Mouse (Mus musculus) layer of hippocampus, postnatal 10 days (tissue): Measurements from ENCODE around the gene Theg. TPM values are rescaled to one million over a fixed set of nuclear protein-coding genes. Genes with fewer than 3 reads are reported as not detected.

Experiments used
- DNase-seq, 2 experiments: peaks; one replicate each; pipeline ENCODE4 v3.0.0; 2021; ENCODE audit warnings: low spot score in 2 of 2
- total RNA-seq, 2 experiments: library from RNA; stranded (reverse); gene quantifications; 2 replicates each; pipeline ENCODE4 v1.2.3; 2021

Gene Theg
- total RNA-seq, 2 experiments from 2014 or later: not detected

DNA sequence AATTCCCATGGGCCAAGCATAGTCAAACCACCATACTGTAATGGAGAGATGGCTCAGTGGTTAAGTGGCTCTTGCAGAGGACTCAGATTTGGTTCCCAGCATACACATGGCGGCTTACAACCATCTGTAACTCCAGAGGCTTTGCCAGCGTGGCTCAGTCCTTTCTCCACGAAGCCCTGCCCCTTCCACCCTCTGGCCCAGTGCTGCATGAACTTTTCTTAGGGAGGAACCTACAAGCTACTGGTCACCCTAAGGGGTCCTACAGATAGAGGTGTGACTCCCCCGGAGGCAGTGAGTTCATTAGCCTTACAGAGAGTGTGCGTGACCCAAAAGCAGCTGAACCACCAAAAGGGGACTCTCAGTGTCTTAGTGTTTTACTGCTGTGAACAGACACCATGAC, 30.2 kb downstream of the Theg start:
- DNase-seq: peak in 1 of 2 experiments; percentile 7

- no peak for DNase-seq
Measured at GRCm38 (mm10) chr10:79555238-79555724, 31.9 kb downstream of the Theg start.

GRCm38 (mm10) chr10:79554330-79555237, 32.5 kb downstream of the Theg start, which contains the start of gene Mier2:
TSS of gene Mier2 (minus strand) at chr10:79555199.
- peak; percentile 78 to 87 for DNase-seq

DNA sequence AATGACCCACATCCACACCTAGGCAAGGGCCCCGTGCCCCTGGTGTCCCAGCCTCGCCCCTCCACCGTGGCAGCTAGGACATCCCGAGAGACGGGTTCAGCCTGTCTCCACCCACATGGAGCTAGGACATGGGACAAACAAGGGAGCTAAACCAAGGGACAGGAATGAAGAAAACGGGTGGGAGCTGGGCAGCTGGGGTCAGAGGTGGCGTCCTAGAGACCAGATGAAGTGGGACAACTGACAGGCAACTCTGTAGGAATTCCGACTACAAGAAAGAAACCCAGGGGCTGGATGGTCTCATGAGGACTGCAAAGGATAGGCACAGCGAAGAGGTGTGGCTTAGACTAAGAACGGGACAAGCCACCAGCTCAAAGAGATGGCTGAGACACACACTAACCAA, 33.4 kb downstream of the Theg start:
- no peak for DNase-seq

DNA sequence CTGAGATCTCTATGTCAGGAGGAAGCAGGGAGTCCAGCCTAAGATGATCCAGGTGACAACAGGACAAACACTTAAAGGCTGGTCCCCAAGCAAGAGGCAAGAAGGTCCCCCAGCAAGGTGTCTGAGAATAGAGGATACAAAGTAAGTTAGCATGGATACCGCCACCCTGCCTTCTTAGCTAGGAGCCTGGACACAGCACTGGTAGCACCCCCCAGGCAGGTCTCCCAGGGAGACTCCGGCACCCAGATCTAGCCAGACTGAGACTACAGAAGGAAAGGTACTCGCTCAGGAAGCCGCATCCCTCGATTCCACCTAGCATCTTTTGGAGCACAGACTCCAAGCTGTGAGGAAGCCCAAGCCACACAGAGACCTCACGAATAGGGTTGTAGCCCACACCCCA, 34.0 kb downstream of the Theg start:
- peak in 1 of 2 experiments; percentile 8 for DNase-seq

- peak in 1 of 2 experiments; percentile 9 for DNase-seq
Measured at GRCm38 (mm10) chr10:79552531-79552930, 34.6 kb downstream of the Theg start.

- peak in 1 of 2 experiments; percentile 8 for DNase-seq
Measured at GRCm38 (mm10) chr10:79550366-79550765, 36.8 kb downstream of the Theg start.

GRCm38 (mm10) chr10:79548971-79549723, 38.0 kb downstream of the Theg start:
- peak in 1 of 2 experiments; percentile 7 for DNase-seq

GRCm38 (mm10) chr10:79548546-79548945, 38.6 kb downstream of the Theg start:
- DNase-seq: peak in 1 of 2 experiments; percentile 6

DNA sequence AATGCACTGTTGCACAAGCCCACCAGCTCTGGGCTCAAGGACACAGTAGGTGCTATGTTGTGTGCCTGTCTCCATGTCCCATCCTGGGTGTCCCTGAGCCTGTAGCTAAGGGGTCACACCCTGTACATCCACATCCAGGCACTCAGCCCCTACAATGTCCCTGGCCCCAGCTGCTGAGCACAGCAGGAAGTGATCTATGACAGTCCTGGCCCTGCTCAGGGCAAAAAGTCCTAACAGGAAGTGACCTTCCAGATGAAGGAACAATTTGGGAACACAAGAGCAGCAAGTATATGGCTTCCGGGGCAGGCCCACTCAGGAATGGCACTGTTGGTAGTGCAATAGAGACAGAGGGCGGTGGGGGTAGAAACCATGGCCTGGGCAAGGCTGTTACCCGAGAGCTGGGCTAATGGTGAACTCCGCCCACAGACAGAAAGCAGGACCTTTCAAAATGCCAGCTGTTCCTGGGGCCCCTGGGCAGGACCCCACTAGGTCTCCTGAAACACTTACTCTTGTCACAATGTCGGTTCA, 39.9 kb downstream of the Theg start:
- DNase-seq: peak in 1 of 2 experiments; percentile 4

- peak in 1 of 2 experiments; percentile 2 for DNase-seq
Measured at GRCm38 (mm10) chr10:79546483-79546882, 40.6 kb downstream of the Theg start.

GRCm38 (mm10) chr10:79545891-79546290, 41.2 kb downstream of the Theg start:
- no peak for DNase-seq

GRCm38 (mm10) chr10:79544631-79545030, 42.5 kb downstream of the Theg start:
- peak in 1 of 2 experiments; percentile 7 for DNase-seq

- peak in 1 of 2 experiments; percentile 7 for DNase-seq
Measured at GRCm38 (mm10) chr10:79543884-79544597, 43.1 kb downstream of the Theg start.

GRCm38 (mm10) chr10:79542171-79542570, 45.0 kb downstream of the Theg start:
- peak in 1 of 2 experiments; percentile 4 for DNase-seq

- peak; percentile 7 to 16 for DNase-seq
Measured at GRCm38 (mm10) chr10:79541522-79541921, 45.6 kb downstream of the Theg start.

DNA sequence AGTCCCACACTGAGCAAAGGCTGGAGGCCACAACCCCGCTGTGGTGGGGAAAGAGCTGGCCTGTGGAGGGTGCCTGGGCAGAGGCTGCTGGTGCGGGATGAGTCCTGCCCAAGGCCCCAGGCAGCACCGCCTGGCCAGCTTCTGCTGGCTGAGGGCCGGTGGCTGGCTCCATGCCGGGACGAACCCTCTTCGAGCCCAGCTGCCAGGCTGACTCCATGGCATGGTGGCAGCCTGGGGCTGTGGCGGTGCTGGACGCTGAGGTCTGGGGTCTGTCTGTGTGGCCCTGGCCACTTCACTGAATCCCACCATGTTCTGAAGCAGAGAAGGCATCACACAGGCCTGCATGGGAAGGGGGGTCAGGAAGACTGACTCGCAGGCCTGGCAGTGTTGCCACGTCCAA, 46.4 kb downstream of the Theg start:
- DNase-seq: peak in 1 of 2 experiments; percentile 20

DNA sequence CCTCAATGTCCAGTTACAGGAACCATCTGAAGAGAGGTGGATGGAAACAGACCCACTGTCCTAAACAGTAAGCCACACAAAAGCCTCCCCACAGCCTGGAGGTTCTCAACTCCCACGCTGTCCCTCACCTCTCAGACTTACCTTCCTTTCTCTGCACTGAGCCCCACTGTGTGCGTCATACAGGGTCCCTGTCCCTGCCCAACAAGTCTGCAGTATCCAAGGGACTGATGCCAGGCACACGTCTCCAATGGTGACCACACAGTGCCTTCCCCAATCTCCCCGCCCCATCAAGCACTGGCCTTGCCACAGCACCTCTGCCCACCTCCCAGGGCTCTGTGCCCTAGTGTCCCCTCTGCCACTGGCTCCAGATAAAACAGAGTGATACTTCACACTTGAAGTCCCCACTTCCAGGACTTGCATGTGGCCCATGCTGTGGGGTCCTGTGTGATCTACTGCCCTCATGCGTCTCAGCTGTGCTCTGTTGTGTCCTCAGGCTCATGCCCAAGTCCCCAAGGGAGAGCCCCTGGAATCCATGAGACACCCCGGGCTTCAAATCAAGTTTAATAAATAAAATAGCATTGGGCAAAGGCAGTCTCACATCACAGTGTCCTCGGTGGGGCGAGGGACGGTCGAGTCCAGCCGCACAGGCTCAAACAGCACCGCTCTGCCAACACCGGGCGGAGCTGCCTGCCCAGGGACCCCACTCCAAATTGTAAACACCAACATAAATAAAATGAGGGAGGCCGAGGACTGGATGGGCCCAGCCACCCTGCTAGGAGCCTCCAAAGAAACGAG, 47.2 kb downstream of the Theg start:
- DNase-seq: peak; percentile 5 to 13

- DNase-seq: peak; percentile 3 to 12
Measured at GRCm38 (mm10) chr10:79538873-79539272, 48.3 kb downstream of the Theg start.

DNA sequence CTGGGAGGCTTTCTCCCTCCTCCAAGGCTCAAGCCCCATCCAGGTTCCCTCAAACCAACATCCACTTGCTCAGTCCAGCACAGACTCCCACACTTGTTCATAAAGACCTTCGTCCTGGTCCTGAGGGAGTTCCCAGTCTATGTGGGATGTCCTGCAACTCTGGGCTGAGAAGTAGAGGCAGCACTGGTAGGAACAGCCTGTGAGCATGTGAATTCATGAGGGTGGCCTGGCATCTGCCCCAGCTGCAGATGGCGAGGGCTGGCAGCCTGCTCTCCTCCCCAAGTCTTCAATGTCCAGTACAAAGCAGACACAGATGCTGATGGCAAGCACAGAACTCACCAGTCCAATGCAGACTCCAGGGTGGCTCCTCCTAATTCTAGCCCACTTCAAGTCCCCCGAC, 48.8 kb downstream of the Theg start:
- peak; percentile 10 to 27 for DNase-seq
